Mouse (Mus musculus) CH12.LX (cell line): ENCODE measurements around the gene Wnt7a. TPM values are rescaled to one million over a fixed set of nuclear protein-coding genes. Genes with fewer than 3 reads are reported as not detected.

ENCODE experiments used
- DNase-seq: peaks from one replicate; pipeline ENCODE4 v3.0.0-alpha.2; 2013; ENCODE audit errors: extremely low read depth
- H3K27ac ChIP-seq: 2 replicates; pipeline ENCODE4 v1.5.1; 2012; ENCODE audit warnings: low read depth, mild to moderate bottlenecking, control low read depth, moderate library complexity; ENCODE audit not compliant: insufficient read depth
- H3K27me3 ChIP-seq: replicated peaks from 2 replicates; pipeline ENCODE3; 2012; ENCODE audit warnings: inconsistent platforms
- H3K36me3 ChIP-seq, 2 experiments: replicated peaks in 1 of 2; 2 replicates each; pipeline versions ENCODE3 to v1.6.1; 2012; ENCODE audit warnings: inconsistent platforms in 1 of 2, low read length in 1 of 2, mild to moderate bottlenecking in 1 of 2, mixed read lengths in 1 of 2, moderate library complexity in 1 of 2; ENCODE audit not compliant: control insufficient read depth in 1 of 2, insufficient read depth in 1 of 2
- H3K4me1 ChIP-seq, 2 experiments: 2 replicates each; pipeline ENCODE4 v1.6.1; 2012; ENCODE audit warnings: inconsistent platforms in 1 of 2, moderate library complexity in 1 of 2; ENCODE audit not compliant: insufficient read depth in 2 of 2, control insufficient read depth in 1 of 2
- H3K4me2 ChIP-seq: 2 replicates; pipeline ENCODE4 v1.6.1; 2012; ENCODE audit warnings: low read depth, mild to moderate bottlenecking, control low read depth; ENCODE audit not compliant: poor library complexity, insufficient read depth, severe bottlenecking
- H3K4me3 ChIP-seq, 3 experiments: fragments of 150-350 bp in 1 of 3; sonication (generic) in 1 of 3; replicated peaks in 1 of 3; 2 replicates each; pipeline versions ENCODE3 to v1.5.1; 2011 to 2012; ENCODE audit warnings: low read depth in 2 of 3, low read length in 2 of 3, mild to moderate bottlenecking in 2 of 3, moderate library complexity in 2 of 3, control low read depth in 1 of 3, improper control_type of control experiment in 1 of 3, inconsistent platforms in 1 of 3, mixed read lengths in 1 of 3; ENCODE audit not compliant: poor library complexity in 1 of 3
- H3K79me2 ChIP-seq: replicated peaks from 2 replicates; pipeline ENCODE4 v1.6.1; 2012; ENCODE audit warnings: mild to moderate bottlenecking, moderate library complexity; ENCODE audit not compliant: control insufficient read depth, poor library complexity, insufficient read depth, severe bottlenecking; ENCODE audit errors: extremely low read depth
- H3K9ac ChIP-seq: 2 replicates; pipeline ENCODE4 v1.6.1; 2012; ENCODE audit warnings: low read depth, mild to moderate bottlenecking, control low read depth, moderate library complexity; ENCODE audit not compliant: insufficient read depth
- H3K9me3 ChIP-seq: replicated peaks from 2 replicates; pipeline ENCODE3; 2012; ENCODE audit warnings: low read length, inconsistent platforms, mixed read lengths
- BHLHE40 ChIP-seq: IDR thresholded peaks from 2 replicates; pipeline ENCODE4 v1.6.1; 2011; ENCODE audit warnings: mild to moderate bottlenecking, low read depth, low read length, improper control_type of control experiment
- CHD1 ChIP-seq: IDR thresholded peaks from 2 replicates; pipeline ENCODE4 v1.6.1; 2012; ENCODE audit warnings: low read depth, low read length, improper control_type of control experiment, inconsistent platforms
- ELF1 ChIP-seq: IDR thresholded peaks from 2 replicates; pipeline ENCODE4 v1.6.1; 2014; ENCODE audit warnings: low read depth, mild to moderate bottlenecking, inconsistent platforms, low read length, improper control_type of control experiment
- ETS1 ChIP-seq: conservative IDR thresholded peaks from 2 replicates; pipeline ENCODE4 v1.6.1; 2012; ENCODE audit warnings: low read depth, mild to moderate bottlenecking, inconsistent platforms, low read length, improper control_type of control experiment, moderate library complexity
- JUN ChIP-seq: IDR thresholded peaks from 2 replicates; pipeline ENCODE4 v1.6.1; 2011; ENCODE audit warnings: low read depth, mild to moderate bottlenecking, low read length, improper control_type of control experiment, moderate library complexity; ENCODE audit not compliant: insufficient read depth
- JUND ChIP-seq: conservative IDR thresholded peaks from 2 replicates; pipeline ENCODE4 v1.6.1; 2011; ENCODE audit warnings: low read depth, low read length, improper control_type of control experiment
- MAX ChIP-seq: IDR thresholded peaks from 2 replicates; pipeline ENCODE4 v1.6.1; 2011; ENCODE audit warnings: low read length, improper control_type of control experiment
- MAZ ChIP-seq: IDR thresholded peaks from 2 replicates; pipeline ENCODE4 v1.6.1; 2012; ENCODE audit warnings: low read depth, mild to moderate bottlenecking, inconsistent platforms, low read length, improper control_type of control experiment, moderate library complexity
- MEF2A ChIP-seq: IDR thresholded peaks from 2 replicates; pipeline ENCODE4 v1.6.1; 2014; ENCODE audit warnings: low read depth, mild to moderate bottlenecking, inconsistent platforms, low read length, improper control_type of control experiment, borderline replicate concordance
- MXI1 ChIP-seq: IDR thresholded peaks from 2 replicates; pipeline ENCODE4 v1.6.1; 2011; ENCODE audit warnings: mild to moderate bottlenecking, low read depth, low read length, improper control_type of control experiment
- MYC ChIP-seq: IDR thresholded peaks from 2 replicates; pipeline ENCODE4 v1.6.1; 2011; ENCODE audit warnings: low read depth, mild to moderate bottlenecking, improper control_type of control experiment, low read length
- NELFE ChIP-seq: IDR thresholded peaks from 2 replicates; pipeline ENCODE4 v1.6.1; 2011; ENCODE audit warnings: low read depth, low read length, improper control_type of control experiment
- NRF1 ChIP-seq: IDR thresholded peaks from 2 replicates; pipeline ENCODE4 v1.6.1; 2014; ENCODE audit warnings: low read depth, mild to moderate bottlenecking, inconsistent platforms, low read length, improper control_type of control experiment, moderate library complexity
- PAX5 ChIP-seq: IDR thresholded peaks from 2 replicates; pipeline ENCODE4 v1.6.1; 2012; ENCODE audit warnings: low read length, inconsistent platforms, mixed read lengths
- POLR2A ChIP-seq: IDR thresholded peaks from 2 replicates; pipeline ENCODE4 v1.6.1; 2011; ENCODE audit warnings: low read depth, mild to moderate bottlenecking, improper control_type of control experiment, low read length
- RAD21 ChIP-seq: IDR thresholded peaks from 2 replicates; pipeline ENCODE4 v1.6.1; 2011; ENCODE audit warnings: low read depth, mild to moderate bottlenecking, low read length, improper control_type of control experiment, moderate library complexity
- SIN3A ChIP-seq: IDR thresholded peaks from 2 replicates; pipeline ENCODE4 v1.6.1; 2012; ENCODE audit warnings: low read length, improper control_type of control experiment, inconsistent platforms
- TCF12 ChIP-seq: IDR thresholded peaks from 2 replicates; pipeline ENCODE4 v1.6.1; 2014; ENCODE audit warnings: low read depth, mild to moderate bottlenecking, inconsistent platforms, low read length, improper control_type of control experiment
- USF1 ChIP-seq: IDR thresholded peaks from 2 replicates; pipeline ENCODE4 v1.6.1; 2014; ENCODE audit warnings: low read depth, mild to moderate bottlenecking, inconsistent platforms, low read length, improper control_type of control experiment
- USF2 ChIP-seq: conservative IDR thresholded peaks from 2 replicates; pipeline ENCODE4 v1.6.1; 2011; ENCODE audit warnings: low read depth, low read length, improper control_type of control experiment
- ZKSCAN1 ChIP-seq: IDR thresholded peaks from 2 replicates; pipeline ENCODE4 v1.6.1; 2012; ENCODE audit warnings: low read depth, inconsistent platforms, low read length, improper control_type of control experiment, borderline replicate concordance
- ZNF384 ChIP-seq: IDR thresholded peaks from 2 replicates; pipeline ENCODE4 v1.6.1; 2012; ENCODE audit warnings: low read depth, low read length, improper control_type of control experiment, inconsistent platforms
- dilution Hi-C: fragments of 300-500 bp; cut with MboI; formaldehyde crosslinking; loops from 2 replicates; pipeline ENCODE4 v1.14.3; 2020; ENCODE audit warnings: low sequenced_read_pairs; ENCODE audit not compliant: extremely low pct_unique_long_range_greater_than_20kb, extremely low pct_ligation_motif_present
- in situ Hi-C: fragments of 300-500 bp; cut with MboI; formaldehyde crosslinking; loops from 3 replicates; pipeline ENCODE4 v1.14.3; 2019; ENCODE audit warnings: low sequenced_read_pairs, low pct_ligation_motif_present, low pct_unique_long_range_greater_than_20kb, mixed read lengths
- polyA plus RNA-seq: library from polyadenylated mRNA; unstranded; fragments of >175 nt; gene quantifications from 2 replicates; pipeline ENCODE4 v1.2.1, GENCODE M21; 2012; ENCODE audit warnings: low read depth; ENCODE audit not compliant: insufficient read length
- total RNA-seq, 2 experiments: library from RNA; depleted of rRNA; stranded (reverse); fragments of 300-350 nt in 1 of 2; fragments of >200 nt in 1 of 2; gene quantifications; 2 replicates each; pipeline ENCODE4 v1.2.3; 2012 to 2014

Gene Wnt7a
- total and polyA plus RNA-seq, 3 experiments, result not detected

DNA sequence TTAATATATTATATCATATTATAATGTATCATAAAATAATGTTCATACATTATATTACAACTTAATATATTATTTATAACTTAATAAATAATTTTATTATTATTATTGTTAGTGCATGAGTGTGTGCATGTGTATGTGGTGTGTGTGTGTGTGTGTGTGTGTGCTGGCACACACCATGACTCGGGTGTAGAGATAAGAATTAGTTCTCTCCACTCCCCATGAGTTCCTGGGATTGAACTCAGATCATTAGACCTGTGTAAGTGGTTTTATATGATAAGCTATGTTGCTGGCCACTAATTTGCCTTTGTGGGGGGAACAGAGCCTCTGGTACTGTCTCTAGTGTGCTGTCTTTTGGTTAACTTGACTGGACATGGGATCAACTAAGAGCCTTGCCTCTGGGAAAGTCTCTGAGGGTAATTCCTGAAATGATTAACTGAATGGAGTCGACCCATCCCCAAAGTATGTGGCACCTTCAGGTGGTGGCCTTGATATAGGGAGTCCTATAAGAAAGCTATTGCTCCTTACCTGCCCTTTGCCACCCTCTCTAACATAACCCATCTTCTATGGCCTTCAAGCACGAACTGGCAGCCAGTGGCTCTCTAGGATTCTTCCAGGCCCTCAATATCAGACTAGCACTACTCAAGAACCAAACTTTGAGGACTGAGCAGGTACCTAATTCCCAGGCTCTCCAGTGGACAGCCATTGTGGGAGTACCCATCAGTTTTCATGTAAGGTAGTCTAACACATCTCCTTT lies 38.5 kb upstream of the Wnt7a start:
- H3K36me3 ChIP-seq, result no peaks in the 10 kb centered on the region
- H3K4me3 ChIP-seq, result no peak overlapping the region
- TF ChIP-seq ZKSCAN1 (no peak), CHD1 (no peak)
- no peak for DNase-seq
- H3K9ac ChIP-seq, result no peak overlapping the region
- no peaks in the 10 kb centered on the region for H3K79me2 ChIP-seq
- dilution Hi-C loops, result no loop called here
- peaks cover 0 to 2% of the 10 kb centered on the region in 2 experiments; a peak in 1 of 4 replicates for H3K4me1 ChIP-seq
- H3K9me3 ChIP-seq, result no peaks in the 10 kb centered on the region
- H3K4me2 ChIP-seq, result no peak overlapping the region
- no peak overlapping the region for H3K27ac ChIP-seq
- in situ Hi-C loops, result no loop called here
- peaks cover 83% of the 10 kb centered on the region for H3K27me3 ChIP-seq

- no peaks in the 10 kb centered on the region for H3K36me3 ChIP-seq
- H3K4me1 ChIP-seq, result peaks cover 6 to 8% of the 10 kb centered on the region in 2 experiments
- no peak overlapping the region for H3K4me3 ChIP-seq
- no peak for DNase-seq
- peaks cover 50% of the 10 kb centered on the region for H3K27me3 ChIP-seq
- in situ Hi-C loops, result no loop called here
- H3K27ac ChIP-seq, result no peak overlapping the region
- dilution Hi-C loops, result no loop called here
- no peak overlapping the region for H3K9ac ChIP-seq
- H3K79me2 ChIP-seq, result no peaks in the 10 kb centered on the region
- H3K9me3 ChIP-seq, result no peaks in the 10 kb centered on the region
- TF ChIP-seq MEF2A (no peak), MYC (no peak), PAX5 (no peak), USF1 (no peak), ZKSCAN1 (no peak), ZNF384 (no peak), ELF1 (no peak), TCF12 (no peak), MAX (no peak), JUN (no peak)
- no peak overlapping the region for H3K4me2 ChIP-seq
These were observed 34.2 kb upstream of the Wnt7a start for GRCm38 (mm10) chr6:91445316-91445715.

DNA sequence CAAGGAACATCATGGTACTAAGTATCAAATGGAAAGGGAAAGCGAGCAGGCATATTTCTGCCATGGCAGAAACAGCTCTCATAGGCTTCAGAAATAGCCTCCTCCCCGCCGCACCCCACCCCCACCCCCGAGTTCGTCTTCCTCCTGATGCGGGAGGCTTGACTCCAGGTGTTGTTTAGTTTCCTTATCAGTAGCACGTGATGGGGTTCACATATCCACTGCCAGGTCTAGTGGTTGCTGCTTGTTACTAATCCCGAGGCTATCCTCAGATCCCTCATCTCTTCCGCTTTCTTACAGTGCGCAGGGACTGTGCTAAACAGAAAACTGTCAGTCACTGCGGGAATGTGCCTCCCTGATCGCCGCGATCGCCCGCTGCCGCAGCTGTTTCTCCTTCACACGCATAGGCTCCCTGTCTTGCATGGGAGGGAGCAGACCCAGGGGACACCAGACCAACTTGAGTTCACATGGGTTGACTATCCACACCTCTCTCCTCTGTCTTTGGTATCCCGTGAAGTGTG lies 30.0 kb upstream of the Wnt7a start:
- peak; percentile 4 for DNase-seq
- Histone ChIP-seq H3K9me3 (no peaks in the 10 kb centered on the region), H3K79me2 (no peaks in the 10 kb centered on the region), H3K27ac (no peak overlapping the region), H3K4me1 (peaks cover 6 to 8% of the 10 kb centered on the region in 2 experiments), H3K4me2 (peak overlapping the region; percentile 80), H3K9ac (peak overlapping the region; percentile 89), H3K36me3 (no peaks in the 10 kb centered on the region), H3K4me3 (peak overlapping the region; percentile 75 to 95 (median 83)), H3K27me3 (peaks cover 46% of the 10 kb centered on the region)
- in situ Hi-C loops (no loop called here), dilution Hi-C loops (no loop called here)
- TF ChIP-seq JUN, result no peak
- TF ChIP-seq NELFE, result no peak
- TF ChIP-seq JUND, result no peak
- TF ChIP-seq ZNF384, result no peak
- no peak; the same call in 1 of the 2 replicates for TF ChIP-seq BHLHE40
- TF ChIP-seq MAZ, result no peak
- TF ChIP-seq RAD21, result no peak
- TF ChIP-seq ETS1, result no peak
- no peak for TF ChIP-seq MYC
- no peak for TF ChIP-seq NRF1
- TF ChIP-seq MXI1, result no peak
- no peak for TF ChIP-seq SIN3A
- no peak for TF ChIP-seq POLR2A
- TF ChIP-seq USF2, result no peak
- TF ChIP-seq TCF12, result no peak
